Mouse (Mus musculus) stomach, embryonic 14.5 days (tissue): ENCODE measurements at regions not wholly inside any gene's neighbourhood (a gene's known extent, or its start where the extent isn't known, plus 50 kb on each side); places are given as distances from the start of the nearest gene placed in this dataset.

Experiments used
- ATAC-seq: fragments of 200-750 bp; cut with Nextera tagmentation; 2 replicates; pipeline ENCODE4 v1.8.0; 2017; ENCODE audit warnings: low read depth, moderate TSS enrichment; ENCODE audit not compliant: insufficient number of reproducible peaks, insufficient read depth, low FRiP score
- H3K27ac ChIP-seq: fragments of 300-500 bp; sonication (generic); 2 replicates; pipeline ENCODE4 v1.5.1; 2014; ENCODE audit warnings: mild to moderate bottlenecking, low read length, moderate library complexity, mixed read lengths
- H3K27me3 ChIP-seq: fragments of 300-500 bp; sonication (generic); 2 replicates; pipeline ENCODE4 v1.6.1; 2014; ENCODE audit warnings: low read length, control low read depth, mixed read lengths; ENCODE audit not compliant: control insufficient read depth, insufficient read depth
- H3K36me3 ChIP-seq: fragments of 300-500 bp; sonication (generic); 2 replicates; pipeline ENCODE4 v1.6.1; 2014; ENCODE audit warnings: mild to moderate bottlenecking, control low read depth, low read length, moderate library complexity, mixed read lengths; ENCODE audit not compliant: control insufficient read depth, insufficient read depth
- H3K4me1 ChIP-seq: fragments of 300-500 bp; sonication (generic); 2 replicates; pipeline ENCODE4 v1.6.1; 2014; ENCODE audit warnings: low read length, control low read depth, mixed read lengths; ENCODE audit not compliant: control insufficient read depth, insufficient read depth
- H3K4me2 ChIP-seq: fragments of 300-500 bp; sonication (generic); replicated peaks from 2 replicates; pipeline ENCODE4 v1.6.1; 2014; ENCODE audit warnings: low read depth, low read length, control low read depth
- H3K4me3 ChIP-seq: fragments of 300-500 bp; sonication (generic); 2 replicates; pipeline ENCODE4 v1.5.1; 2014; ENCODE audit warnings: low read depth, low read length, control low read depth
- H3K9ac ChIP-seq: fragments of 300-500 bp; sonication (generic); replicated peaks from 2 replicates; pipeline ENCODE4 v1.6.1; 2014; ENCODE audit warnings: low read depth, mild to moderate bottlenecking, control low read depth, low read length, moderate library complexity, mixed read lengths
- H3K9me3 ChIP-seq: fragments of 300-500 bp; sonication (generic); 2 replicates; pipeline ENCODE4 v1.6.1; 2016; ENCODE audit warnings: low read depth, low read length, control low read depth; ENCODE audit not compliant: control insufficient read depth
- WGBS: fragments of 180-500 bp; shearing (Covaris S2); extraction: QIAGEN DNeasy Blood & Tissue Kit; methylation state at CpG from one replicate; pipeline ENCODE4 v1.1.7; 2014; 5-methylcytosine and 5-hydroxymethylcytosine counted together

DNA sequence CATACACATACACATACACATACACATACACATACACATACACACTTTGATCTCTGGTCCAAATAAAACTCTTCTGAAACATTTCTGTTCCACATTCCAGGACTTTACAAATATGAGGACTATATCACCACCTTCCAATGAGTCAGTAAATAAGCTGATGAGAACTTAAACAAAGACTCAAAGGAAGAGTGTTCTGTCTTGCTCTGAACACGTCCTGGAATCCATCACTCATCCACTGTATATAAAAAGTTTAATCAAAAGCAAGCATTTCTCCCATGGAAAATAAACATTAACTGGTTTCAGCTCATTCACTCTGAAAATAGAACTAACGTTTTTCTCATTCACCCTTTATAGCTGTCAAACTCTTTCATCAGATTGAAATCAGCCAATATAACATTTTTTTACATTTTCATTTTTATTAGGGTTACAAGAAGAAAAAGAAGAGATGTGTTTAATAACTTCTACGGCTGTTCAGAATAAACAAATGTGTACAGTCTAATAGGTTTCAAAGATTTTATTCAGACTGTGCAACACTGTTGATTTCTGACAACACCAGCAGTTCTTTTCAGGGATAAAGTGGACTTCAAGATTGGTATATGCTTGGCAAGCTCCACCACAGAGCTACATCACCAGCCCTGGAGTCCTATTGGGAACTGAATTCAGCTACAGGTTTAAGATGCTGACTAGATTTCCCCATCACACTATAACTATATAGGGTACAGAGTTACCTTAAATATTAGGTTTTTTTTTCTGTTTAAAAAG lies 151.0 kb upstream of the Tmtc1 start:
- no peak overlapping the region for H3K27ac ChIP-seq
- peaks cover 8% of the 10 kb centered on the region; the same call in 1 of the 2 replicates for H3K4me1 ChIP-seq
- H3K27me3 ChIP-seq: no peaks in the 10 kb centered on the region
- WGBS: 25% methylated on average over 3 of the region's 3 CpGs
- no peak overlapping the region for H3K4me2 ChIP-seq
- no peak overlapping the region for H3K4me3 ChIP-seq
- no peaks in the 10 kb centered on the region for H3K9me3 ChIP-seq
- no peak overlapping the region for H3K9ac ChIP-seq
- H3K36me3 ChIP-seq: no peaks in the 10 kb centered on the region
- ATAC-seq: no peak

DNA sequence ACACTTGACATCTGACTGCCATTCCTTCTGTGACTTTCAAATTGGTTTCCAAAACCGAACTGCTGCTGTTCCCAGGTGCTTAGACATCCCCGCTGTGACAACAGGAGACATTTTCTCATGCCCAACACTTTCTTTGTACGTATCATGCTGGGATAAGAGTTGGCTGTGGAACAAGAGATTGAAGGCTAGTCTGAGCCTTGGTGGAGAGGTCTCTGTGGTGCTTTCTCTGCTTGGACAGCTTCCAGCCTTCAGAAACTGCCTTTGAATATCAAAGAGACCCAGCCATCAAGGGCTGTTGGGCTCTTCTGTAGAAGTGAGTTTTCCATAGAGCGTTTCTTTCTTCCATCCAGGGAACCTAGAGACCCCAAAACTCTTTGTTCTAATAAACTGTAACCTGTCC lies 144.8 kb upstream of the Tmtc1 start:
- no peak overlapping the region for H3K27ac ChIP-seq
- no peak overlapping the region for H3K9ac ChIP-seq
- no peaks in the 10 kb centered on the region for H3K36me3 ChIP-seq
- no peaks in the 10 kb centered on the region for H3K4me1 ChIP-seq
- H3K27me3 ChIP-seq: no peaks in the 10 kb centered on the region
- H3K4me3 ChIP-seq: no peak overlapping the region
- WGBS: 82% methylated on average over 4 of the region's 4 CpGs
- H3K4me2 ChIP-seq: no peak overlapping the region
- ATAC-seq: no peak
- no peaks in the 10 kb centered on the region for H3K9me3 ChIP-seq

DNA sequence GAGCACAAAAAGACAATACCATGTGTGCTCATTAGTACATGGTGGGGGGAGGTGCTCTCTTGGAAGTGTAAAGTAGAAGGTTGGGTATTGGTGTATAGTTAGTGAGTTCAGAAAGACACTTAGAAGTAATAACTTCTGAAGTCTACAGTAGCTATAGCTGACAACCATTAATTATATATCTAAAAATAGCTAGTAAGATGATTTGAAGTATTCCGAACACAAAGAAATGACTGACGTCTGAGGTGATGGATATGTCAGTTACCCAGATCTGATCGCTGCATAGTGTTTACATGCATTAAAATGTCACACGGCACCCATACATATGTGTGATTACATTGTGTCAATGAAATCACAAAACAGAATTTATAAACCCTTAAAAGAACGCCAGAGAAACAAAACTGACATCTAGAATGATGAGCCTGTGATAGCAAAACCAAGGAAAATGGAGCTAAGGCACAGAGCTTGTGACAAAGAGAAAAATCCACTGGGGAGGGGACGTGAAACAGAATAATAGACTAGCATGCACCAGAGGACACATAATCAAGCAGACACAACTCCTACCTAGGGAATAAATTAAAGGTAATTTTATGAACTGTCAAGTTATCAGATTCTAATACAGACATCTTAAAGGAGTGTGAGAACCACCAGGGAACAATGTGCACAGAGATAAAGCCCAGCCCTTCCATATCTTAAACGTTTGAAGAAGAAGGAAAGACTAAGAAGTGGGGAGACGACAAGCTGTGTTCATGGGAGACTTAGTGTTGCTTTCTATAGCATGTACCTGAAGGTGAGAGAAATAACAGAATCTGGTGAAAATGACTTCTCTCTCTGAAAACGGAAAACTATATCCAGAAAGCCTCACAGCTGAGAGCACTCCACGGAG lies 142.5 kb upstream of the Tmtc1 start:
- Histone ChIP-seq H3K27me3 (no peaks in the 10 kb centered on the region), H3K36me3 (no peaks in the 10 kb centered on the region), H3K9me3 (no peaks in the 10 kb centered on the region), H3K4me3 (no peak overlapping the region), H3K9ac (no peak overlapping the region), H3K27ac (no peak overlapping the region), H3K4me2 (no peak overlapping the region), H3K4me1 (no peaks in the 10 kb centered on the region)
- 69% methylated on average over 10 of the region's 10 CpGs for WGBS
- ATAC-seq: no peak

DNA sequence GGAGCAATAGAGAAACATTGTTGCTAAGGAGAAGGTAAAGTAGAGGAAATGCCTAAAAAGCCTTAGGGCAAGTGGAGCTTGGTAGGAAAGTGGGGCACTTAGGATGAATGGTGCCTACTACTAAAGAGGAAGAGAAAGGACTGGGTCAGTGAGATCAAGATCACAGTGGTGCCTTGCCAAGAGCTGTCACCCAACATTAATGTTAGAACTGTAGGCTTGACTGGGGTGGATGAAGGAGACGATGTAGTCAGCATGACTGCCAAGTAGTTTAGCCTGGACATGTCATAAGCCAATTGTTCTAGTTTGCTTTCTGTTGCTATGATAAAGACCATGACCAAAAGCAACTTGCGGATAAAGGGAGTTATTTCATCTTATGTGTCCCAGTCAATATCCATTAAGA lies 139.9 kb upstream of the Tmtc1 start:
- H3K4me3 ChIP-seq: no peak overlapping the region
- no peaks in the 10 kb centered on the region for H3K4me1 ChIP-seq
- H3K27me3 ChIP-seq: no peaks in the 10 kb centered on the region
- H3K27ac ChIP-seq: no peak overlapping the region
- H3K36me3 ChIP-seq: no peaks in the 10 kb centered on the region
- 81% methylated on average over 2 of the region's 2 CpGs for WGBS
- no peak overlapping the region for H3K9ac ChIP-seq
- H3K9me3 ChIP-seq: no peaks in the 10 kb centered on the region
- no peak for ATAC-seq
- H3K4me2 ChIP-seq: no peak overlapping the region

DNA sequence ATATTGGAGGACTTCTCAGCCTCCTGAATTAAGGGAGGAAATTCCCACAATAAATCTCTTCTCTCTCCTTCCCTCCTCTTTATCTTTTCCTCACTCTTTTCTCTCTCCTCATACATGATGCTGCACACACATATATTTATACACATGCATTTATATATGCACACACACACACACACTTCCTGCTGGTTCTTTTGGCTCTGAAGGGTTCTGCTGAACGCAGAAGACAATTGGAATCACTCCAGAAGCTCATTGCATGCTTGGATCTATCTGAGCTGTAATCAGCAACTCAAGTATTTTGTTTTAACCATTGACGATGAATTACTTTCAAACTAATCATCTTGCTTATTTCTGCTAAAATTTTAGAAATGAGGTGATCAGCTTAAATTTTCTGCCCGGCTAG lies 134.1 kb upstream of the Tmtc1 start:
- H3K4me1 ChIP-seq: no peaks in the 10 kb centered on the region
- H3K36me3 ChIP-seq: no peaks in the 10 kb centered on the region
- 49% methylated on average over 3 of the region's 3 CpGs for WGBS
- H3K27ac ChIP-seq: peak overlapping the region; percentile 3; the same call in 1 of the 2 replicates
- no peak overlapping the region for H3K4me2 ChIP-seq
- no peak overlapping the region for H3K4me3 ChIP-seq
- H3K27me3 ChIP-seq: no peaks in the 10 kb centered on the region
- no peak overlapping the region for H3K9ac ChIP-seq
- ATAC-seq: no peak
- H3K9me3 ChIP-seq: no peaks in the 10 kb centered on the region

DNA sequence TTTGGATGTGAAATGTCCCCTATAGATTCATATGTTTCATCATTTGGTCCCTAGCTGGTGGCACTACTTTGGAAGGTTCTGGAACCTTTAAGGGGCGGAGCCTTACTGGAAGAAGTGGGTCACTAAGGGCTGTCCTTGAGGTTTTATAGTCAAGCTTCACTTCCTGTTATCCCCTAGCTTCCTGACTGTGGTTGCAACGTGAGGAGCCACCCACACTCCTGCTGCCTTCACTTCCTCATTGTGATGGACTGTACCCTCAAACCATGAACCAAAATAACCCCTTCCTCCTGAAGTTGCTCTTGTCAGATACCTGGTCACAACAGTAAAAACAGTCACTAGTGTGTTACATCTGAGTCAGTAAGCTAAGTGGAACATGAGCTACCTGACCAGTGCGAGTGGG lies 133.5 kb upstream of the Tmtc1 start:
- 81% methylated on average over 3 of the region's 3 CpGs for WGBS
- Histone ChIP-seq H3K9me3 (no peaks in the 10 kb centered on the region), H3K4me1 (no peaks in the 10 kb centered on the region), H3K36me3 (no peaks in the 10 kb centered on the region), H3K27me3 (no peaks in the 10 kb centered on the region), H3K4me2 (no peak overlapping the region), H3K4me3 (no peak overlapping the region), H3K9ac (no peak overlapping the region), H3K27ac (peak overlapping the region; percentile 3; the same call in 1 of the 2 replicates)
- no peak for ATAC-seq

DNA sequence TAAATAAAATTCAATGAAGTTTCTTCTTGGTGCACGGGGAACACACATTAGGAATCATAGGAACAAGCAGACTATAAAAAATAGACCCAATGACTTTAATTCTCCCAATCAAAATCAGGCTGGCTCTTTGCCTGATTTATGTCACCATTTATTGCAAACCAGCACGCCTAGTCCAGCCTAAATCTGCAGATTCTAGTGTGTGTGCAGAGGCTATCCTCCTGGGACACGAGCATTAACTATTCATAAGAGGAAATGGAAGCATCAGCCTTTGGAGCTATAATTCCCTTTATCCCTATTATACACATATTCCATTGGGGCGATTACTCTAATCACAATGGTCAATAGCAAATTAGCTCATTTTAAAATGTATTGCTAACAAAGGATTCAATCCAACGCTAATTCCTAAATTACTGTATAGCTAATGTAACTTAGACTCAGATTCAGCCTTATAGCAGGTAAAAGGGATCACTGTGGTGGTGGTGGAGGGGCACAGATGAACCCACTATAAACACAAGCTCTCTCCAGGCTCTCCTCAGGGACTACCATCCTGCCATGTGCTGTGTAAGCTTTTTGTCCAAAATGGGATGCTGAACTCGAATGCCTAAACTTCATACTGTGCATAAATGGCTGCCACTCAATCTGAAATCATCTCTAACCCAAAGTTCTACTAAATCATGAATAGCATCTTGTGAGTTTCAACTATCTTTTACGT lies 130.7 kb upstream of the Tmtc1 start:
- WGBS: 84% methylated on average over 7 of the region's 7 CpGs
- H3K27ac ChIP-seq: no peak overlapping the region
- H3K27me3 ChIP-seq: no peaks in the 10 kb centered on the region
- no peaks in the 10 kb centered on the region for H3K4me1 ChIP-seq
- ATAC-seq: no peak
- no peaks in the 10 kb centered on the region for H3K36me3 ChIP-seq
- no peaks in the 10 kb centered on the region for H3K9me3 ChIP-seq
- no peak overlapping the region for H3K4me3 ChIP-seq
- no peak overlapping the region for H3K9ac ChIP-seq
- no peak overlapping the region for H3K4me2 ChIP-seq

DNA sequence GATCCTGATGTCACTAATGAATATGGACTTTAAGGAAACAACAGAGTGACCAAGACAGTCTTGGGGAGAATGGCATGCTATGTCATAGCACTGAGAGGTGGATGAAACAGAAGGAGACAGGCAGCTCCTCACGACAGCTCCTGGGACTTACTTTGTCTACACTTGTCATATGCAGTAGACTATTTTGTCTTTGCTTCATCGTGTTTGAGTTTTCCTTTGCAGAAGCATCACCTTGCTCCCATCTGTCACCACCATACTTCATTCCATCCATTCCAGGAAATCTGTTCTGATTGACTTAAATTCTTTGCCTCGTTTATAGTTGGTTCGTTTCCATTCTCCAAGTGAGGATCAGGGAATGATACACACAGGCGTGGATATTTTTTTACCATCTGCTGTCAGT lies 128.0 kb upstream of the Tmtc1 start:
- no peaks in the 10 kb centered on the region for H3K4me1 ChIP-seq
- no peaks in the 10 kb centered on the region for H3K27me3 ChIP-seq
- H3K4me3 ChIP-seq: no peak overlapping the region
- ATAC-seq: no peak
- no peak overlapping the region for H3K4me2 ChIP-seq
- H3K36me3 ChIP-seq: no peaks in the 10 kb centered on the region
- H3K9ac ChIP-seq: no peak overlapping the region
- no peaks in the 10 kb centered on the region for H3K9me3 ChIP-seq
- no peak overlapping the region for H3K27ac ChIP-seq
- 80% methylated on average over 5 of the region's 5 CpGs for WGBS
